Mouse (Mus musculus) neutrophil, adult 59 days (primary cell): Measurements from ENCODE around the gene Hpgd. TPM values are rescaled to one million over a fixed set of nuclear protein-coding genes. Genes with fewer than 3 reads are reported as not detected.

Experiments
- total RNA-seq, 2 experiments: library from RNA; stranded (reverse); gene quantifications; 1 replicate in 1 of 2; 2 replicates in 1 of 2; pipeline ENCODE4 v1.2.4; 2023

Gene Hpgd
- 1 to 10 TPM; 2.9 to 3.2 TPM for total RNA-seq

GRCm38 (mm10) chr8:56294373-56294877 is at the start of gene Hpgd:
Hpgd (plus strand) TSS chr8:56294585.

